Mouse (Mus musculus) CD4-positive, CD25-positive, alpha-beta regulatory T cell, adult 9 weeks (primary cell): Measurements from ENCODE around the gene Hist3h2ba. TPM values are rescaled to one million over a fixed set of nuclear protein-coding genes. Genes with fewer than 3 reads are reported as not detected.

Experiments
- polyA plus RNA-seq: library from polyadenylated mRNA; unstranded; fragments of 100-300 nt; shearing (Covaris generic); gene quantifications from one replicate; pipeline ENCODE4 v1.2.1, GENCODE M21; 2017

Hist3h2ba gene
- polyA plus RNA-seq, result 25.7 TPM

DNA sequence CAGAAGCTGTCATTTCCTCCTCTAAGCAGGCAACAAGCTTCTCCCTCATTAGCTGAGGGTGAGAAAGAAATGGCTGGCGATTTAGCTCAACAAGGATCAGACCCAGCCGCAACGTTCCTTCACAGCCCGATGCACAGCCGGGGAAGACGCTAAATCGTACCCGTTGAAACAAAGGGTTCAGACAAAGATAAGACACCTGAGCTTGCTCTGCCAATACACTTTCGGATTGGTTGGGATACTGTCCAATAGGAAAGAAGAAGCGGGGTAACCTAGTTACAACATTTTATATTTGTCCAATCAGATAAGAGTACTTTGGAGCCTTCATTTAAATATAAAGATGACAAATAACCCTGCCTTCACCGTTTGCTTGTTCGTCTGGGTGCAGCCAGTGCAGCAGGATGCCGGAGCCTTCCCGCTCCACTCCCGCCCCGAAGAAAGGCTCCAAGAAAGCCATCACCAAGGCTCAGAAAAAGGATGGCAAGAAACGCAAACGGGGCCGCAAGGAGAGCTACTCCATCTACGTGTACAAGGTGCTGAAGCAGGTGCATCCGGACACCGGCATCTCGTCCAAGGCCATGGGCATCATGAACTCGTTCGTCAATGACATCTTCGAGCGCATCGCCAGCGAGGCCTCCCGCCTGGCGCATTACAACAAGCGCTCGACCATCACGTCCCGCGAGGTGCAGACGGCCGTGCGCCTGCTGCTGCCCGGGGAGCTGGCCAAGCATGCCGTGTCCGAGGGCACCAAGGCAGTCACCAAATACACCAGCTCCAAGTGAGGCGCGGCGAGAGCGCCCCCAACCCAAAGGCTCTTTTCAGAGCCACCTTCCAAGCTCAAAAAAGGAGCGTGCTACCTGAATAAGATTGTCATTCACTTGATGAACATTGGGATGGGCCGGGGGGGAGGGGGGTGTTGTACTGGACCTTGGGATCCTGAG is at the start of gene Hist3h2ba:
Hist3h2ba (plus strand) TSS at position 379 of the 938 bp plus-strand sequence.

DNA sequence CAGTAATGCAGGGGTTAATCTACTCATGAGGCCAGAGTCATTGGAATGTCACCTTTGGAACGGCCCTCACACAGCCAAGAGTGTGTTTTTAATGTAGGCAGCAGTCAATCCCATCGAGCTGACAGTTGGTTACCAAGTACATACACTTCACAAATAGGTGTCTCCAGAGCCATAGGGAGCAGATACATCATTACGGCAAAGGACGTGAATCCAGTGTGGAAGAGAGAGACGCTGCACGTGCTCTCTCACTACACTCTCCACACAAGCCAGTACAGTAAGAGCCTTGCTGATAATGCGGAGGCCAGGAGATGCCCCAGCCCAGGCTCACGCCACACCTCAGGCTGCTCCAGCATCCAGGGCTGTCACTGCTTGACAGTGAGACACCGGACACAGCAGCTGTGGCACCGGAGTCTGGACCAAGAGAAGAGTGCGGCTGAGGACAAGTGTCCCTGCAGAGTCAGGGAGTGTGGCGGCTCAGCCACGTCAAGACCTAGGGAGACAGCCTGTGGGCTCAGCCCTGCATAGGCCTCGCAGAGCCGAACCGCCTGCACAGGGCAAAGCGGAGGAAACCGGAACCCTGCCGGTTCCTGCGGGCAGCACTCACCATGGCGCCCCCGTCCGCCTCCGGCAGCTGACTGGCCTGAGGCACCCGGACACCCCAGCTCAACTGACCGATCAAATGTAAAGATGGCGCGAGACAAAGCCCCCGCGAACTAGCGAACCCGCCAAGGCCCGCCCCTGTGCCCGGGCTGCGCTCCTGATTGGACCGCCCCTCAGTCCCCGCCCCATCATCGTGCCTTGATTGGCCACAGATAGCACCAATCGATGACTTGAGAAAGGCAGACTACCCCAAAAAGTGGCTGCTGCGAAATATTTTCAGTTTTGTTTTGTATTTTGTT is 45.0 kb upstream of the Hist3h2ba start, which contains the start of gene Zfp39:
Zfp39 (minus strand) TSS at position 715 of the 899 bp plus-strand sequence.

DNA sequence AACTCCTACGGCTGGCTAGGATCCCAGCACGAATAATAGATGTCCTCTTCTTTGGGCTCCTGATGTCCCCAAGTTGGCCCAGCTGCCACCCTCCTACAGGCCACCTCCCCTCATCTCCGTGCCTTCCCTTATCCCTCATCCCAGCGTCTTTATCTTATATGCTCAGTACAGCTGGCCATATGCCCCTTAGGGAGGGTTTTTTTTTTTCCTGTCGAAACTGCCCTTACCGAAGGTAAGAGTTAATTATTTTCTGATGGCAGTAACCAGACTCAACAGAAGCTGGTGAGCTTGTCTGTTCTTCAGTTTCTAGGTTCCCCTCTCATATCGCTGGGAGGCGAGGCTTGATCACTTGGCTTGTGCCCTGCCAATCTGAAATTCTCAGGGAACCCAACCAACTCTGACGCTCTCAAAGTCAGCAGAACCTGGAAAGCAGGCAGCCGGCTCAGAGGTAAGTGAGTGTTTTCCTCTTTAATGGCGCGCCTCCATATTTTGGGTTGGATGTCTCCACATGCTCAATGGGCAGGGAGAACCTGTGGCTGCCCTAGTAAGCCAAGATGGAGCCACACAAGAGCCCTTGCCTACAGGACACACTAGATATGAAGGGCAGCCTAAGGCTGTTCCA is 30.9 kb upstream of the Hist3h2ba start, which contains the start of gene Btnl10:
Btnl10 (plus strand) TSS at position 164 of the 622 bp plus-strand sequence.

DNA sequence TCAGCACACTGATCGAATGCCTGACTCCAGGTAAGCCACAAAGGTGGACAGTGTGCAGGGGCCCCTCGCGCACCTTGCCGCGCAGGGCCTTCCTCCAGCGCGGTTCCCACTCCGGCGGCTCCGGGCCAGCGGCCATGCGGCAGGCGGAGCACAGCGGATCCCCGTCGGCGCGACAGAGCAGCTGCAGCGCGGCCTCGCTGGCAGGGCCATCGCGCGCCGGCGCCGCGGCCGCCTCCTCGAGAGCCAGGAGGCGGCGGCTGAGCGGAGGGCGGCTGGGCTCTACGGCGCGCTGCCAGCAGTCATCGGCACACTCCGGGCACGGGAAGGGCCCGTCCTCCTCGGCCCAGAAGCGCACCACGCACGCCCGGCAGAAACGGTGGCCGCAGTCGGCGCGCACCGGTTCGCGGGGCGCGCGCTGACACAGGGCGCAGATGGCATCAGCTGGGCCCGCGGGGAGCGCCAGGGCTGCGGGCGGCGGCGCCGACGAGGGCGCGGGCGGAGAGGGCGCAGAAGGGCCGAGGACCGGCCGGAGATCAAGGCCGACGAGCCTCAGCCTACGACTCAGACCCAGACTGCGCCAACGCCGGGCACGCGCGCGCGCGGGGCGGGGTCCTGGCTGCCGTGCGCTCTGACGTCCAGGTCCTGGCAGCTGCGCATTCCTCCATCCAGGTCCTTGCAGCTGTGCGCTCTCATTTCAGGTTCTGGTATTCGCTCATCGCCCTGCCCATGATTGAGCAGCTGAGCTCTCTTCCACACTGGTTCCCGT is 10.2 kb upstream of the Hist3h2ba start, which contains the start of gene Rnf187:
Rnf187 (minus strand) TSS at position 595 of the 766 bp plus-strand sequence.

DNA sequence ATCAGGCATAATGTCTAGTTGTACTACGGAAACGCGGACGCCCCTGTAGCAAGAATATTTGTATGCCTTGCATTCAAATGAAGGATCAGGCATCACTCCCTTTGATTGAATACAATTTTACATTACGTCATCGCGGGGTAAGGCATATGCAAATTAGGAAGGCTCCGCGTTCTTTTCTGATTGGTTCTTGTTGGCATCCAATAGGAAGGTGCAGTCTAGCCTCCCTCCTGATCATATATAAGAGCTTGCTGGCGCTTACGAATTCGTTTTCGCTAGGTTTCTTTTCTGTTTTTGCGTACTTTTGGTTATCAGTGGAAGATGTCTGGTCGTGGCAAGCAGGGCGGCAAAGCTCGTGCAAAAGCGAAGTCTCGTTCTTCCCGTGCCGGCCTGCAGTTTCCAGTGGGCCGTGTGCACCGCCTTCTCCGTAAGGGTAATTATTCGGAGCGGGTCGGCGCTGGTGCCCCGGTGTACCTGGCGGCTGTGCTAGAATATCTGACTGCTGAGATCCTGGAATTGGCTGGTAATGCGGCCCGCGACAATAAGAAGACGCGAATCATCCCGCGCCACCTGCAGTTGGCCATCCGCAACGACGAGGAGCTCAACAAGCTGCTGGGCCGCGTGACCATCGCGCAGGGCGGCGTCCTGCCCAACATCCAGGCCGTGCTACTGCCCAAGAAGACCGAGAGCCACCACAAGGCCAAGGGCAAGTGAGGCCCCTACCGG is 5.9 kb downstream of the Hist3h2ba start, which contains the start of the genes Hist3h2a and Trim17:
Hist3h2a (plus strand) TSS at position 266 of the 723 bp plus-strand sequence.
Trim17 (plus strand) TSS at position 266 of the 723 bp plus-strand sequence.

DNA sequence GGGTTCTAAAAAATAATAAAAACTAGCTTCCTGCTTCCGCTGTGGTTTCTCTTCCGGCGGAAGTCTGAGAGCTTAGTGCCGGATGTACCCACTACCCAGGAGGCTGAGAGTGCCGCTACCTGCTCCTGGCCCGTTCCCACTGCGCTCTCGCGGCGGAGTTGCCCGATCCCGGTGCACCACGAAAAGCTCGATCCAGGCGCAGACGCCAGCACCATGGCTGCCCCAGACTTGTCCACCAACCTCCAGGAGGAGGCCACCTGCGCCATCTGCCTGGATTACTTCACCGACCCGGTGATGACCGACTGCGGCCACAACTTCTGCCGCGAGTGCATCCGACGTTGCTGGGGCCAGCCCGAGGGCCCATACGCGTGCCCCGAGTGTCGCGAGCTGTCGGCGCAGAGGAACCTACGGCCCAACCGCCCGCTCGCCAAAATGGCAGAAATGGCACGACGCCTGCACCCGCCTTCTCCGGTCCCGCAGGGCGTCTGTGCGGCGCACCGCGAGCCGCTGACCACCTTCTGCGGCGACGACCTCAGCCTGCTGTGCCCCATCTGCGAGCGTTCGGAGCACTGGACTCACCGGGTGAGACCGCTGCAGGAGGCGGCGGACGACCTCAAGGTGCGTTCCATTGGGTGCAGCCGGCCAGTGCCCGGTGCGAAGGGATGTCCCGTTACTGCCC is 29.4 kb downstream of the Hist3h2ba start, which contains the start of gene Trim11:
Trim11 (plus strand) TSS at position 67 of the 679 bp plus-strand sequence.

Other genes with a start within 250 kb of the Hist3h2ba start
- not detected for gene Olfr319, start 249.8 kb upstream of the Hist3h2ba start, polyA plus RNA-seq
- 0.09 TPM for gene Olfr318, start 224.9 kb upstream of the Hist3h2ba start, polyA plus RNA-seq
- gene Olfr317, start 209.7 kb upstream of the Hist3h2ba start, polyA plus RNA-seq, result not detected
- gene Olfr316, start 196.2 kb upstream of the Hist3h2ba start, polyA plus RNA-seq, result not detected
- not detected for gene Olfr315, start 175.7 kb upstream of the Hist3h2ba start, polyA plus RNA-seq
- gene Olfr314, start 166.0 kb upstream of the Hist3h2ba start, polyA plus RNA-seq, result 0.10 TPM
- not detected for gene Fam183b, start 147.0 kb upstream of the Hist3h2ba start, polyA plus RNA-seq
- gene Olfr313, start 133.9 kb upstream of the Hist3h2ba start, polyA plus RNA-seq, result not detected
- gene Olfr312, start 119.7 kb upstream of the Hist3h2ba start, polyA plus RNA-seq, result not detected
- not detected for gene Olfr311, start 109.7 kb upstream of the Hist3h2ba start, polyA plus RNA-seq
- gene Gm12258, start 101.8 kb upstream of the Hist3h2ba start, polyA plus RNA-seq, result 10.2 TPM
- gene 2810021J22Rik, start 81.7 kb upstream of the Hist3h2ba start, polyA plus RNA-seq, result 14.1 TPM
- gene Zfp39, start 44.7 kb upstream of the Hist3h2ba start, polyA plus RNA-seq, result 12.8 TPM
- not detected for gene Btnl10, start 31.0 kb upstream of the Hist3h2ba start, polyA plus RNA-seq
- gene Rnf187, start 10.0 kb upstream of the Hist3h2ba start, polyA plus RNA-seq, result 12.4 TPM
- gene Hist3h2a, start 5.8 kb downstream of the Hist3h2ba start, polyA plus RNA-seq, result 18.3 TPM
- 0.45 TPM for gene Trim17, start 5.8 kb downstream of the Hist3h2ba start, polyA plus RNA-seq
- 25.0 TPM for gene Trim11, start 29.2 kb downstream of the Hist3h2ba start, polyA plus RNA-seq
- not detected for gene Obscn, start 187.5 kb downstream of the Hist3h2ba start, polyA plus RNA-seq
- gene Iba57, start 214.8 kb downstream of the Hist3h2ba start, polyA plus RNA-seq, result 0.93 TPM
- not detected for gene Gjc2, start 234.3 kb downstream of the Hist3h2ba start, polyA plus RNA-seq
- 85.4 TPM for gene Guk1, start 243.3 kb downstream of the Hist3h2ba start, polyA plus RNA-seq